Mouse (Mus musculus) CH12.LX (cell line): ENCODE results near the gene Rrbp1.

Experiments used
- CHD1 ChIP-seq: IDR thresholded peaks from 2 replicates; pipeline ENCODE4 v1.6.1; 2012; ENCODE audit warnings: low read depth, low read length, improper control_type of control experiment, inconsistent platforms
- CTCF ChIP-seq, 2 experiments: IDR thresholded peaks in 1 of 2; conservative IDR thresholded peaks in 1 of 2; 2 replicates each; pipeline ENCODE4 v1.5.1; 2011 to 2012; ENCODE audit warnings: low read depth in 2 of 2, low read length in 2 of 2, improper control_type of control experiment in 1 of 2, inconsistent platforms in 1 of 2, mild to moderate bottlenecking in 1 of 2, moderate library complexity in 1 of 2
- ETS1 ChIP-seq: conservative IDR thresholded peaks from 2 replicates; pipeline ENCODE4 v1.6.1; 2012; ENCODE audit warnings: low read depth, mild to moderate bottlenecking, inconsistent platforms, low read length, improper control_type of control experiment, moderate library complexity
- JUND ChIP-seq: conservative IDR thresholded peaks from 2 replicates; pipeline ENCODE4 v1.6.1; 2011; ENCODE audit warnings: low read depth, low read length, improper control_type of control experiment
- MAX ChIP-seq: IDR thresholded peaks from 2 replicates; pipeline ENCODE4 v1.6.1; 2011; ENCODE audit warnings: low read length, improper control_type of control experiment
- POLR2A ChIP-seq: IDR thresholded peaks from 2 replicates; pipeline ENCODE4 v1.6.1; 2011; ENCODE audit warnings: low read depth, mild to moderate bottlenecking, improper control_type of control experiment, low read length
- RAD21 ChIP-seq: IDR thresholded peaks from 2 replicates; pipeline ENCODE4 v1.6.1; 2011; ENCODE audit warnings: low read depth, mild to moderate bottlenecking, low read length, improper control_type of control experiment, moderate library complexity
- RCOR1 ChIP-seq: conservative IDR thresholded peaks from 2 replicates; pipeline ENCODE4 v1.6.1; 2012; ENCODE audit warnings: low read depth, mild to moderate bottlenecking, inconsistent platforms, low read length, improper control_type of control experiment
- ZC3H11A ChIP-seq: IDR thresholded peaks from 2 replicates; pipeline ENCODE4 v1.6.1; 2012; ENCODE audit warnings: low read depth, mild to moderate bottlenecking, inconsistent platforms, low read length, improper control_type of control experiment

DNA sequence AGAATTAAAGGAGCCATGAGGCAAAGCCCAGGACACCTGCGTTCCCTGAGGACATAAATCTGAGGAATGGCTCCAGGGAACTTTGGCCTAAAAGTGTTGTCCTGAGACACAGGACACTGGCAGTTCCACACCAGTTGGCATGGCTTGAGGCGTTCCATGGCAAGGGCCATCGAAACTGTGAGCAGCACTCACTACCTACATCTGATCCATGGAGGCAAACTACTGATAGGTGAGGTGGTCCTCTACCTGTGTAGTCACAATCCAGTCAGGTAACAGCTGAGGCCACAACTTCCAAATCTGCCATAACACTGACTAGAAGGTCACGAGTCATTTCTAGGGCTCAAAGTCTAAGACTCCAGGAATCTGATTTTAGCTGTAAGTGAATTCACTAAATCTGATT lies 55.3 kb downstream of the Rrbp1 start:
- TF ChIP-seq POLR2A (no peak), CTCF (conservative IDR thresholded peaks at IDR 0.05 in 1 of 2, IDR thresholded peaks at IDR 0.05 in 1 of 2; ENCODE audit: low read depth in 2 of 2, low read length in 2 of 2) (no peak), RAD21 (no peak), JUND (no peak), MAX (no peak), ETS1 (no peak), ZC3H11A (no peak), CHD1 (no peak), RCOR1 (no peak)
